Mouse (Mus musculus) midbrain, embryonic 11.5 days (tissue): ENCODE measurements around the gene Prkg1. TPM values are rescaled to one million over a fixed set of nuclear protein-coding genes. Genes with fewer than 3 reads are reported as not detected.

ENCODE experiments used
- ATAC-seq: fragments of 200-750 bp; cut with Nextera tagmentation; 2 replicates; pipeline ENCODE4 v1.8.0; 2017; ENCODE audit warnings: moderate TSS enrichment, moderate library complexity; ENCODE audit not compliant: low FRiP score
- DNase-seq: peaks from one replicate; pipeline ENCODE4 v3.0.0; 2015; ENCODE audit warnings: low spot score; ENCODE audit errors: missing footprints
- H3K27ac ChIP-seq: fragments of 300-500 bp; sonication (generic); 2 replicates; pipeline ENCODE4 v1.5.1; 2014; ENCODE audit warnings: low read depth, low read length
- H3K27me3 ChIP-seq: fragments of 300-500 bp; sonication (generic); 2 replicates; pipeline ENCODE4 v1.6.1; 2014; ENCODE audit warnings: mild to moderate bottlenecking, low read length, moderate library complexity, mixed read lengths; ENCODE audit not compliant: control insufficient read depth, insufficient read depth
- H3K36me3 ChIP-seq: fragments of 300-500 bp; sonication (generic); 2 replicates; pipeline ENCODE4 v1.6.1; 2014; ENCODE audit warnings: mild to moderate bottlenecking, low read length, moderate library complexity, mixed read lengths; ENCODE audit not compliant: control insufficient read depth, insufficient read depth
- H3K4me1 ChIP-seq: fragments of 300-500 bp; sonication (generic); 2 replicates; pipeline ENCODE4 v1.6.1; 2014; ENCODE audit warnings: low read length; ENCODE audit not compliant: control insufficient read depth, insufficient read depth
- H3K4me2 ChIP-seq: fragments of 300-500 bp; sonication (generic); 2 replicates; pipeline ENCODE4 v1.6.1; 2014; ENCODE audit warnings: mild to moderate bottlenecking, moderate library complexity
- H3K4me3 ChIP-seq: fragments of 300-500 bp; sonication (generic); 2 replicates; pipeline ENCODE4 v1.5.1; 2014; ENCODE audit warnings: low read depth, low read length
- H3K9ac ChIP-seq: fragments of 300-500 bp; sonication (generic); 2 replicates; pipeline ENCODE4 v1.6.1; 2014; ENCODE audit warnings: low read length
- H3K9me3 ChIP-seq: fragments of 300-500 bp; sonication (generic); 2 replicates; pipeline ENCODE4 v1.6.1; 2016; ENCODE audit warnings: low read length; ENCODE audit not compliant: control insufficient read depth
- WGBS: fragments of 180-500 bp; shearing (Covaris S2); extraction: QIAGEN DNeasy Blood & Tissue Kit; methylation state at CpG from one replicate; pipeline ENCODE4 v1.1.7; 2014; 5-methylcytosine and 5-hydroxymethylcytosine counted together
- polyA plus RNA-seq: library from polyadenylated mRNA; unstranded; fragments of >200 nt; fragmentation: Nextera tagmentation; extraction: Ambion mirVana; gene quantifications from 2 replicates; pipeline ENCODE4 v1.2.1, GENCODE M21; 2014

Prkg1 gene
- polyA plus RNA-seq, 1 experiment from 2014 or later, result 4.9 TPM

DNA sequence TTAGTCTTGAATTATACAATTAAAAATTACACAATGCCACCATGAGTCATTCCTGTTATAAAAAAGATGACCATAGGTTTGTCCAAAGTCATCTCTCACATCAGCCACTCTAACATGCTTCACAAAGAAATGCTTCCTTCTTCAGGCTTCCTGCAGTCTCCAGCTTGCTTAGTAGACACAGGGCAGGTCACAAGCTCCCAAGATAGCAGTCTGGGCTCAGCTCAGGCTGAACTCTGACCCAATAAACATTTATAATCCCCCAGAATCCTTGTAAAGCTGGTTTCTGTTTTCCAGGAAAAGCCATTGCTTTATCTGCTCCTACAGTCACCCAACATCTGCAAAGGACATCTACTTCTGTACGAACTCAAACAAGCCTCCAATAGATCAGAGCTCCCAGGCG is 938.7 kb downstream of the Prkg1 start:
- Histone ChIP-seq H3K4me2 (no peak overlapping the region), H3K9ac (no peak overlapping the region), H3K9me3 (no peaks in the 10 kb centered on the region), H3K36me3 (no peaks in the 10 kb centered on the region), H3K4me3 (no peak overlapping the region), H3K27ac (no peak overlapping the region), H3K4me1 (no peaks in the 10 kb centered on the region), H3K27me3 (no peaks in the 10 kb centered on the region)
- ATAC-seq (no peak), DNase-seq (peak; percentile 53)
- 48% methylated on average over 2 of the region's 2 CpGs for WGBS

DNA sequence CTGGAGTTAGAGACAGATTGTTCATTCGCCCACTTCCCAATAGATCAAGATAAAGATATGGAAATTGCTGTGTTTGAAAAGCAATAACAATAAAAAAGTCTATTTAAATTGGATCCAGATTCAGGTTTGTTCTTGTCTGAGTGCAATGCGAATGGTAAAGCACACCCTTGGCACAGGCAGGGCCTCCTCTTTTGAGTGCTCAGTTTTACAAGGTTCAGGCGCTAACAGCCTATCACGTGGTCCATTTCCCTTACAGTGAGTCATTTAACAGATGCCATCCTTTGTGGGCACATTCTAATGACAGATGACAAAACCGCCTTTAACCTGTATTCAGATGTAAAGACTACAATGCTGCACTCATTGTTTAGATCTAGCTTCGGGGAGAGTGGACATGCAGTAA is 949.2 kb downstream of the Prkg1 start:
- Histone ChIP-seq H3K9ac (no peak overlapping the region), H3K4me1 (no peaks in the 10 kb centered on the region), H3K36me3 (no peaks in the 10 kb centered on the region), H3K27me3 (no peaks in the 10 kb centered on the region), H3K27ac (no peak overlapping the region), H3K4me2 (no peak overlapping the region), H3K4me3 (no peak overlapping the region), H3K9me3 (no peaks in the 10 kb centered on the region)
- 85% methylated on average over 6 of the region's 6 CpGs for WGBS
- no peak for ATAC-seq
- peak; percentile 4 for DNase-seq

DNA sequence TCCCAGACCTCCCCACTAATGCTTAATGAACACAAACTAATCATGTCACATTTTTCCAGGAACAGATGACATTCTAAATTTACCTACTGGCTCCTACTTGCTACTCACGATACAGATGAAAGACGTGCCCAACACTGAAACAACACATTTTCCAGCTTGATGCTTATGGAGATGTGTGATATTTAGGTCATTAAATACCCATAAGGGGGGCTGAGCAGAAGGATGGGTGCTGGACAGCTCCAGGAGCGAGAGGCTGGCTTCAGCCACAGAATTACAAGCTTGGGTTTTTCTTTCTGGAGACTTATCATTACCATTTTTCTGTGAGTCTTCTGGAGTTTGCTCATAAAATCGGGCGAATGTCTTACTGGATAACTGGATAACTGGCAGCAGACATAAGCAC is 958.6 kb downstream of the Prkg1 start:
- DNase-seq, result peak; percentile 62
- Histone ChIP-seq H3K27me3 (no peaks in the 10 kb centered on the region), H3K36me3 (no peaks in the 10 kb centered on the region), H3K9me3 (no peaks in the 10 kb centered on the region), H3K4me3 (no peak overlapping the region), H3K27ac (no peak overlapping the region), H3K4me1 (no peaks in the 10 kb centered on the region), H3K9ac (no peak overlapping the region), H3K4me2 (no peak overlapping the region)
- no peak for ATAC-seq
- 86% methylated on average over 5 of the region's 5 CpGs for WGBS

GRCm38 (mm10) chr19:30780803-30781202 is 984.0 kb downstream of the Prkg1 start:
- Histone ChIP-seq H3K9ac (no peak overlapping the region), H3K36me3 (no peaks in the 10 kb centered on the region), H3K27ac (no peak overlapping the region), H3K4me2 (no peak overlapping the region), H3K9me3 (no peaks in the 10 kb centered on the region), H3K4me3 (no peak overlapping the region), H3K27me3 (no peaks in the 10 kb centered on the region), H3K4me1 (no peaks in the 10 kb centered on the region)
- WGBS, result 83% methylated on average over 2 of the region's 2 CpGs
- DNase-seq (no peak), ATAC-seq (no peak)

DNA sequence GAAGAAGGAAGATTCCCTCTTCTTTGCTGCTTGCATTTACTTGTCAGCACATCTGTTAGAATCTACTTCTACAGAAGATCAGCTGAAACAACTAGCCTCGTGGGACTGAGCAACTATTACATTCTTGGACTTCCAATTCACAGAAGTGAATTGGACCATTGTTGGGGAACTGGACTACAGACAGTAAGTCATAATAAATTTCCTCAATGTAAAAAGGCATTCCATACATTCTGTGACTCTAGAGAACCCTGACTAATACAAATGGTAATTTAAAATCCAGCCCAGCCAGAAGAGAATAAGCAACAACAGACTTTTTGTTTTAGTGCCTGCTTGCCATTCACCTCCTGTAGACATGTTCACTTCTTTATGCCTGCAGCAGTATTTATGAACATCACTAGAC is 996.5 kb downstream of the Prkg1 start:
- no peak overlapping the region for H3K4me3 ChIP-seq
- H3K9me3 ChIP-seq, result no peaks in the 10 kb centered on the region
- no peak overlapping the region for H3K4me2 ChIP-seq
- no peaks in the 10 kb centered on the region for H3K27me3 ChIP-seq
- no peak for DNase-seq
- no peaks in the 10 kb centered on the region for H3K36me3 ChIP-seq
- ATAC-seq, result no peak
- no peak overlapping the region for H3K9ac ChIP-seq
- no peaks in the 10 kb centered on the region for H3K4me1 ChIP-seq
- 67% methylated on average over 1 of the region's 1 CpGs for WGBS
- H3K27ac ChIP-seq, result no peak overlapping the region

DNA sequence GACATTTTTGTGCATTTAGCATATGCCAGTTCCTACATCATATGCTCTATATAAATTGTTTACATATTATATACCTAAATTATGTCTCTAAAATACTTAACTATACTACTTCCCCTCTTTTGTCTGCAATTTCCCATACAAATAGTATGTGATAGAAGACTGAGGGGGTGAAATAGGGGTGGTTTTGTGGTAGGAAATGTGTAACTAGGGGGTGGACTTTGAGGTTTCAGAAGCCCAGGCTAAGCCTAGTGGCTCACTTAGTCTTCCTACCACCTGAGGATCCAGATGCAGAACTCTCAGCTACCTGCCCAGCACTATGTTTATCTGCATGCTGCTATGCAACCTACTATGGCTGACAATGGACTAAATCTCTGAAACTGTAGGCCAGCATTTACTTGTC is 1020.4 kb downstream of the Prkg1 start:
- no peak for DNase-seq
- ATAC-seq, result no peak

GRCm38 (mm10) chr19:30699130-30699529 is 1065.7 kb downstream of the Prkg1 start:
- no peak overlapping the region for H3K4me2 ChIP-seq
- no peak overlapping the region for H3K27ac ChIP-seq
- 95% methylated on average over 5 of the region's 5 CpGs for WGBS
- no peak overlapping the region for H3K9ac ChIP-seq
- ATAC-seq (no peak), DNase-seq (no peak)
- no peaks in the 10 kb centered on the region for H3K36me3 ChIP-seq
- no peaks in the 10 kb centered on the region for H3K27me3 ChIP-seq
- H3K9me3 ChIP-seq, result no peaks in the 10 kb centered on the region
- no peaks in the 10 kb centered on the region for H3K4me1 ChIP-seq
- H3K4me3 ChIP-seq, result no peak overlapping the region

More for the DNA sequence above, 1020.4 kb downstream of the Prkg1 start:
- no peaks in the 10 kb centered on the region for H3K36me3 ChIP-seq
- H3K27ac ChIP-seq, result no peak overlapping the region
- no peaks in the 10 kb centered on the region for H3K27me3 ChIP-seq
- no peaks in the 10 kb centered on the region for H3K4me1 ChIP-seq
- no peak overlapping the region for H3K4me3 ChIP-seq
- no peaks in the 10 kb centered on the region for H3K9me3 ChIP-seq
- H3K4me2 ChIP-seq, result no peak overlapping the region
- H3K9ac ChIP-seq, result no peak overlapping the region

DNA sequence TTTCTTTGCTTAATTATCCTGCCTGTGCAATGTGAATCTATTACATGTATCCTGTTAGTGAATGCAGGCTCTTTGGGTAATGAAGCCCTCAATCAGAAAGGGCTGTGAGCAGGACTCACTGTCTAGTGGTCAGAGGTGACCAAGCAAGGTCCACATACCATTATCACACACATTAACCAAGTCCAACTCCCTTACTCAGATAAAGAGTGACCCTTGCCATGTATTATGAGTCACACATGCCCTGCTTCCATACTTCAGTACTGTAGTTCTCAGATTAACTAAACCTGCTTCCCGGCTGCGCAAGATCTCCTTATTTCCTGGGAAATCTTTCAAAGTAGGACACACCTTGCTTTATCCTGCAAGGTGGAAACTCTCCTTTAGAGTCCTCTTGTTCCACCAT is 1073.6 kb downstream of the Prkg1 start:
- no peak for ATAC-seq
- H3K4me1 ChIP-seq, result no peaks in the 10 kb centered on the region
- no peak overlapping the region for H3K27ac ChIP-seq
- no peaks in the 10 kb centered on the region for H3K27me3 ChIP-seq
- no peak overlapping the region for H3K9ac ChIP-seq
- H3K9me3 ChIP-seq, result no peaks in the 10 kb centered on the region
- no peaks in the 10 kb centered on the region for H3K36me3 ChIP-seq
- H3K4me2 ChIP-seq, result no peak overlapping the region
- DNase-seq, result peak; percentile 26
- WGBS, result 93% methylated on average over 2 of the region's 2 CpGs
- H3K4me3 ChIP-seq, result no peak overlapping the region

DNA sequence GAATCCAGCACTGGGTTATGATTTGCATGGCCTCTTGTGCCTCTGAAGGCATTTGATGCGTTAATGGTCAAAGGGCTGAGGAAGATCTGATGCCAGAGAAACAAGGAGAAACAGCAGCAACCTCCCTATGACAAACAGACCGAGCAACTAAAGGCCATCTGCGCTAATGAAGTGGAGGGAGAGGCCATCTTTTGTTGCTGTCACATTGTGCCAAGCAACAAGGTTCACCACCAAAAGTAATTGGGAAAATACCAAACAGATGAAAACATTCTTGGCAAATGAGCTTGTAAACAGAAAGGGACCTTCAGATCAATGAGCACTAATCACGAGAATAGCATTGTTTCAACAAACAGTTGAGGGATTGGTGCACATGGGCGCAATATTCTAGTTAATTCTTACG is 1074.1 kb downstream of the Prkg1 start:
- no peaks in the 10 kb centered on the region for H3K27me3 ChIP-seq
- no peak overlapping the region for H3K27ac ChIP-seq
- H3K9ac ChIP-seq, result no peak overlapping the region
- ATAC-seq (no peak), DNase-seq (no peak)
- no peak overlapping the region for H3K4me3 ChIP-seq
- H3K9me3 ChIP-seq, result no peaks in the 10 kb centered on the region
- H3K4me1 ChIP-seq, result no peaks in the 10 kb centered on the region
- no peaks in the 10 kb centered on the region for H3K36me3 ChIP-seq
- no peak overlapping the region for H3K4me2 ChIP-seq
- 86% methylated on average over 6 of the region's 6 CpGs for WGBS

- Histone ChIP-seq H3K4me3 (no peak overlapping the region), H3K4me1 (no peaks in the 10 kb centered on the region), H3K27ac (no peak overlapping the region), H3K4me2 (no peak overlapping the region), H3K36me3 (no peaks in the 10 kb centered on the region), H3K9ac (no peak overlapping the region), H3K27me3 (no peaks in the 10 kb centered on the region), H3K9me3 (no peaks in the 10 kb centered on the region)
- WGBS, result 87% methylated on average over 6 of the region's 6 CpGs
- no peak for ATAC-seq
- no peak for DNase-seq
Measured at GRCm38 (mm10) chr19:30687942-30688341, 1076.9 kb downstream of the Prkg1 start.
